Mouse (Mus musculus) lung, postnatal 10 days (tissue): Measurements from ENCODE around the gene Pias4.

Source experiments
- DNase-seq: peaks from one replicate; pipeline ENCODE4 v3.0.0; 2021

Pias4 gene

DNA sequence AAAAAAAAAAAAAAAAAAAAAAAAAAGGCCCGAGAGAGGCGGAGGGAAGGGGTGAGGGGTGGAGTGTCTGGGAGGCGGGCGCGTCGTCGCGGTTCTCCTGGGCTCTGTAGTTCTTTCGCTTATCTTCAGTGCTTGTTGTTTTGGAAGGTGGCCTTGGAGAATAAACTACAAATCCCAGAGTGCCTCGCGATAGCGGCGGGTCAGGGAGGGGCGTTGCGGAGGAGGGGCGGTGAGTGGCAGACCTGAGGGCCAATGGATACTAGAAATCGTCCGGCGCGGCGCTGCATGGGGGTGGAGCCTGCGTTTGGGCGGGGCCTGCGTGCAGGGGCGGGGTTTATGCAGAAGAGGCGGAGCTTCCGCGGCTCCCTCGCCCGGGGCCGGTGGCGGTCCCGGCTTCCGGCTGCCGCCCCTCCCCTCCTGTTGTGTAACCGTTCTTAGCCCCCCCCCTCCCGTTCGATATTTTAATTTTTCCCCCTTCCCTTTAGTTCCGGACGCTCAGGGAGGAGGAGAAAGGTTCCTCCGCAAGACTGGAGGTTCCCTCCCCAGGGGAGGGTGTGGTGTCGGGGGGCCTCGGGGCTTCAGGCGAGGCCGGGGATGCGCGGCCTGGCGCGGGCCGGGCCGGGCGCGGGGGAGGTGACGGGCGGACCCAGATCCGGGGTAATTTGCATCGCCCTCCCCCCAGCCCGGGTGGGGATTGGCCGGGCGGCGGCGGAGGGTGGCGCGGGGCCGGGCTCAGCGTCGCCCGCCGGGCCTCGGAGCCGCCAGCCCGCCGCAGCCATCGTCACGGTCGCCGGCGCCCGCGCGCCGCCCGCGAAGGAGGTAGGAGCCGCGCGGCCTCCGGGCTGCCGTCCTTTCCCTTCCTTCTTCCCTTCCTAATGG lies 30.2 kb downstream of the Pias4 start:
- peak; percentile 99 for DNase-seq

DNA sequence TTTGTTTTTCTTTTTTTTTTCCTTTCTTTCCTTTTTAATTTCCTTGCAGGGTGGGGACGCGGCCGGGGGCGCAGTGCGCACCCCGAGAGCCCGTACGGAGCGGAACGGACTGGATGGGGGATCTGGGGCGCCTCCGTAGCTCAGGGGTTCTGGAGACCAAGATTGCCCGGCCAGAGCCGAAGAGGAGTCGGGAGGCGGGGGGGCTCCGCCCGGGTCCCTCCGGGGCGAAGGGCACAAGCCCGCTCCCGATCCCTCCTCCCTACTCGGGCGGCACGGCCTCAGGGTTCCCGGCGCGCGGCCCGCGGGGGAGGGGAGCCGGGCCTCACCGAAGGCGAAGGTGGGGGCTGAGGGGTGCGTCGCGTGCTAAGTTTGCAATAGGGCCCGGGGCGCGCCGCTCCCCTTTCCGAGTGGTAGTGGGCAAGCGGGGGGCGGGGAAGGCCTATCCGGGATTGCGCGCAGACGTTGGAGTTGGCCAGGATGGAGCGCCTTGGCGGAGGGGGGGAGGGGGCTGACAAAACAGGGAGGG lies 31.0 kb downstream of the Pias4 start:
- DNase-seq, result peak; percentile 88

DNA sequence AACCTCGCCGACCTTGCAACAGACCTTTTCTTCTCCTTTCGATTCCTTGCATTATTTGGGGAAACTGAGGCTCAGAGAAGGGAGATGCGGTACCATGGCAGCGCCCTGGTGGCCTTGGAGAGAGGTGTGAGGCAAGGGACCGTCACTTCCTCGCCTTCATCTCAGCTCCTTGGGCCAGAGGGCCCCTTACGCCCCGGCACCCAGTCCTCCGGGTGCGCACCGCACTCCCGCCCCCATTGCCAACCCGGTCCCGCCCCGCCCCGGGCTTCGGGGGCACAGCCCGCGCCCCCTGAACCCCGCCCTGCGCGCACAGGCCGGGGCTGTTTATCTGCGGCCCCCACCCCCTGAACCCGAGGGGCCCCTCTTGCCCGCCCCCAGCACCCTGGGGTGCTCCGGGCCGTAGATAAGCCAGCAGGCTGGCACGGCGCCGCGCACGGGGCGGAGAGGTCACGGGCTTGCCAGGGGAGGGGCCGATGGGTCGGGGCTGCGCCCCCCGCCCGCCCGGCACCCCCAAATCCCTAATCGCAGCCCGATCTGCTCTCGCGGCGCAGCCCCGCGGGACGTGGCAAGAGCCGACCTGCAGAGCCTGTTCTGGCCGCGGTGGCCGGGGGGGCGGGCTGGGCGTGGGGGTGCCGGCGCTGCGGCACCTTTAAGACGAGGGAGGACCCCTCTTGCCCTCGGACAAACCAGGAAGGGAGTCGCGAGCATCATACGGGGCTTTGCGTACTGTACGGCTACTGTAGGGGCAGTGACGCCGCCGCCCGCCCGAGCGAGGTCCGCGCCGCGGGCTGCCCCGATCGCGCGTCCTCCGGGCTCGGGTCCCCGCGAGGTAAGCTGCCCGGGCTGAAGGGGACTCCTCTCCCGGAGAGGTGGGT lies 31.7 kb downstream of the Pias4 start:
- DNase-seq, result peak; percentile 88

DNA sequence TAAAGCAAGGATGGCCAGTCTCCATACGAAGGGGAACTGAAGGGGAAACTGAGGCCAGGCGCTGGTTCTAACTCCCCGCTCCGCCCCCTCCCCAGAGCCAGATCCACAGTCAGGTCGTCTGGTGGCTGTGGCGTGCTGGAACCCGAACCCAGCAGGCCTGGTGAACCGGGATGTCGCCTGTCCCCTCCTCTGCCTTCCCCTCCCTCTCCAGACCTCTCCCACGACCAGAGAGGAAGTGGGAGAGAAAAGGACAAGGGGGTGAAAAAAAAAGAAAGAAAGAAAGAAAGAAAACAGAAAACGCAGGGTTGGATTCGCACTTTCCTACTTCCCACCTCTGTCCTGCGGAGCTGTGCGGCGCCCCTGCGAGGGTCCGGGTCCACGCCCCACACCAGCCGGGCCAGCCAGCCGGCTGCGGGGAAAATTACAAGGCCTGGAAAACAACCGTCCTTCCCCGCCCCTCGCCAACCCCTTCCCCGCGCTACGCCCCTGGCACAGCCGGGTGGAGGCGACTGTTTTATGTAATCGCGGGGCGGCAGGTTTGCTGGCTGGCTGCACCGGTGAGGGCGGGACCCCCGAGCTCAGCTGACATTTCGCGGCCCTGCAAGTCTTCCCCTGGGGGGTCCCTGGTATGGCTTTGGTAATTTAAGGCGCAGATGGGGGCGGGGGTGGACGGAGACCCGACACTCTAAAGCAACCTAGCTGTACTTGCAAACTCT lies 32.6 kb downstream of the Pias4 start, which contains the start of gene Zbtb7a:
Gene Zbtb7a, plus strand, starts transcription at position 255 of the 716 bp plus-strand sequence.
- peak; percentile 63 for DNase-seq

DNA sequence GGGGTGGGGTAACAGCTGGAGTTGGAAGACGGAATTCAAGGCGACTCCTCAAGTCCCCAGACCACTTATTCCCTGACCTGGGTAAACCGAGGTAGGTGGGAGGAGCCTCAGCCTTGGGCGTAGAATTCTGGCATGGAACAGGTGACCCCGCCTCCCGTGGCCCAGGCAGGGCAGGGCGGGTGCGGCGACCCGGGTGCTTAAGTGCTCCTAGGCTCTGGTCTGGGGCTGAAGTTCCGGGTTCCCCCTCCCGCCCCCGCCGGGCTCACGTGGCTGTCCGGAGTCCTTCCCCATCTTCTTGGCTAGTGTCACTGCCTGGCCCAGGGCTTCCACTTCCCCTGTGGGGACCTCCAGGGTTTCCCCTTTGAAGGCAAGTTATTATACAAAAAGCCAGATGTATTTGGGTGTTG lies 33.5 kb downstream of the Pias4 start:
- DNase-seq, result peak; percentile 81

DNA sequence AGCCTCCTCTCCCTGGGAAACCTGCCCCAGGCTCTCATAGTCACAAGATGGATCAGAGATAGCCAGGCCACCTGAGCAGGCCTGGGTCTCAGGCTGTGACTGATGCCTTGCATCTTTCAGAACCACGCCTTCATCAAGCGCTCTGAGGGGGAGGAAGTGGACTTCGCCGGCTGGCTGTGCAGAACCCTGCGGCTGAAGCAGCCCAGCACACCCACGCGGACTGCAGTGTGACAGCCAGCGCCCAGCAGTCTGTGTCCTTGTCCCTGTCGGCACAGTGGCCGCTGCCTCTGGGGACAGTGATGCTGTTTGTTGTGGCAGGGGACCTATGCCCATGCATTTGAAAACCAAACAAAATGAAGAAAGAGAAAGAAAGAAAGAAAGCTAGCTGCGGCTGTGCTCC lies 44.2 kb downstream of the Pias4 start:
- no peak for DNase-seq

DNA sequence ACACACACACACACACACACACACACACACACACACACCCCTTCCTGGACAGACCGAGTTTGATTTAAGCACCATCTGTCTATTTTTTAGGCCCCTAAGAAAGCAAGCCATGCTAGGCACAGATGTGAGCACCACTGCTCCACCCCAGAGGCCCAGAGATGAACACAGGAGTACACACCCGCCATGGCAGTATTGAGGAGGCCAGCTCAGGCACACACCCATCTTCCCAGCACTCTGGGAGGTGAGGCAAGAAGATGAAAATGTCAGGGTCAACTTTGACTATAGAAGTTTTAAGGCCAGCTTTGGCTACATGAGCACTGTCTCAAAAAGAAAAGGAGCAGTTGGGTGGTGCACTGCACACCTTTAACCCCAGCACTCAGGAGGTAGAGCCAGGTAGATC lies 44.8 kb downstream of the Pias4 start:
- DNase-seq, result no peak

DNA sequence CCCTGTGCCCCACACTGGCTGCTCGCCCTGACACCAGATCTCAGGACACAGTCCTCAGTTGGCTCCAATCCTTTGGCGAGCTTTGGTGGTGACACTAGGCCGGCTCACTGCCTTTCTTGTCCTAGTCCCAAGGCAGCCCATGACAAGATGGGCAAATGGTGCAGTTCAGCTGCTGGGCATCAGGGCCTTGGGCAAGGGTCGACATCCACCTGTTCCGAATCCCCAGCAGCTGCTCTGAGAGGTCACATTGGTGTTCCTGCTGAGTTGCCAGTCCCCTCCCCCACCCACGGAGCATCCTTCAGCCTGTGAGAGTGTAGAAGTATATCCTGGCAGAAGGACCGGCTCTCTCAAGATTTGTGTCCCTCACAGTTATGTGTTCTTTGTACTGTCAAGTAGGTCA lies 47.1 kb downstream of the Pias4 start:
- no peak for DNase-seq

DNA sequence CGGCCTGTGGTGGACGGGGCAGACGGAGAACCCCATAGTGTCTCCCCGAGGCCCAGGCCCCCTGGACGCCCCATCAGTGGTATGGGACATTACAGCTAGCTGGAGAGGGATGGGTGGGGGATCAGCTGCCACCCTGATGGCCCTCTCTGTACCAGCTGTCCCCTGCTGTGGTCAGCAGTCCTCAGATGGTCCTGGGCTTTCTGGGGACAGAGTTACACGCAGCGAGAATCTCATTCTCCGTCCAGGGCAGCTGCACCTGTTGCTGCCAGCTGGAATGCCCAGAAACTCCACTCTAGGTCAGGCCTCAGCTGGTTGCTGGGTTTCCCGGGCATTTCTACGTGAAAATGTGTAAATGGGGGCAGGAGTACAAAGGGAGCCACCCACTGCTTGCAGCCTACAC lies 48.1 kb downstream of the Pias4 start:
- no peak for DNase-seq

DNA sequence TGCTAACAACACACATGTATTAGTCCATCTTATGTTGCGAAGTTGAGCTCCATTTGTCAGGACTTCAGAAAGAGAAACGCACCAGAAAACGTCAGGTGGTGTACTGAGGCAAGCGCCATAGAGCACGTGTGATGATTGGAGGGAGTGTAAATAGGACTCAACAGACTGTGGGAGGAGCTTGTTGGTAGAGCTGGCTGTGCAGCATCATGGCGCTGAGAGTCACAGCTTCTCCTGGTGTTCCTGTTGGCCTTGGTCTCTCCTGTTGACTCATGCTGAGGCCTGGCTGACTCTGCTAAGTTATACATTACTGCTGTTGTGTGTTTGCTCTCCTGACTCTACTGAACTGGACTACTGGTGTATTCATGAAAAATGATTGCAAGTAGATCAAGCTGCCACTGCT lies 54.8 kb downstream of the Pias4 start:
- DNase-seq, result no peak

DNA sequence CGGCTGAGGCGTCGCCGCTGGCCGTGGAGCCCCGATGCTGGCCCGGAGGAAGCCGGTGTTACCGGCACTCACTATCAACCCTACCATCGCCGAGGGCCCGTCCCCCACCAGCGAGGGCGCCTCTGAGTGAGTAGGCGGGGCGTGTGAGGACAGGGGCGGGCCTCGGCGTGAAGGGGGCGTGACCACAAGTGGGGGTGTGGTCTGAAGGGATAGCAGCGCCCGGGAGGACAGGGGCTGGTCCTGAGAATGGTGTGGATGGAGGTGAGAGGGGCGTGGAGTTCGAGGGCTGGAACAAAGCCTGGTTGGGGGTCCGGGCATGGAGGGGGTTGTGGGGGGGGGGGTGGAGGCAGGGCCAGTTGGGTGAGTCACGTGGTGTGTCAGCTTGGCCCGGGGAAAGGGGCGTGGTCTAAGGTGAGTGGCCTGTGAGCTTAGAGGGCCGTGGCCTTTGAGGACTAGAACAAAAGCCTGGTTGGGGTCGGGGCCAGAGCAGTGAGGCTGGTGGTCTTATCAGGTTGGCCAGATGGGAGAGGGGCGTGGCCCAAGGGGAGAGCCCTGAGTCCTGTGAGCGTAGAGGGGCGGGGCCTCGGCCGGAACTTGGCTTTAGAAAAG lies 61.5 kb downstream of the Pias4 start:
- DNase-seq, result peak; percentile 92

DNA sequence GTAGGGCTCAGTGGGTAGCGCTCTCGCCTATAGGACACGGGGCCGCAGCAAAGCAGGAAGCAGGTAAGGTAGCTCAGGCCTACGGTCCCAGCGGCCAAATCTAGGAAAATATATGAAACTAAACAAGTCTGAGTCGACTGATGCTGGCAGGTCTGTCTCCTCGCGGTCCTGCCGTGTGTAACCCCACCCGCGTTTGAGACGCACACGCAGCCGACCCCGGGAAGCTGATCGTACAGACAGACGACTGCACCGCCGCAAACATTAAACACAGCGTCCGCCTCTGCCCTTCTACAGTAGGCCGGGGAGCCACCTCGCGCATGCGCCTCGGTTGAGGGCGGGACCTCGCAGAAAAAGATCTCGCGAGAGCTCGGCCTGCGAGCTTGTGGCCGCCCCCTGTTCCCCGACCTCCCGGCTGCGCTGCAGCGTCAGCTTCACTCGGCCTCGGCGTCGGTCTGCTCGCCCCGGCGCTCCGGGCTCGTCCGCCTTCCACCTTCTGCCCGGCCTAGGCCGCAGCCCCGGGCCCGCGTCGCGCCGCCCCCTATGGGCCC lies 62.1 kb downstream of the Pias4 start, which contains the start of gene Map2k2:
Gene Map2k2, plus strand, starts transcription at position 351 of the 548 bp plus-strand sequence.
- DNase-seq, result peak; percentile 99
